Mouse (Mus musculus) megakaryocyte-erythroid progenitor cell, adult 5-6 weeks (primary cell): Measurements from ENCODE around the gene Hist1h1a. TPM values are rescaled to one million over a fixed set of nuclear protein-coding genes. Genes with fewer than 3 reads are reported as not detected.
A peak's percentile ranks its signal among the peaks of the same experiment; 100 is the strongest.
"Not testable (repeated sequence)": the region's sequence is repeated elsewhere in the genome, so short reads cannot be mapped to it uniquely, and the experiment has no call there.

Experiments
- ATAC-seq: replicated peaks from 2 replicates; pipeline ENCODE4 v1.8.0; 2016; ENCODE audit warnings: mild to moderate bottlenecking, inconsistent platforms; ENCODE audit not compliant: severe bottlenecking, poor library complexity, low FRiP score, low TSS enrichment
- total RNA-seq, 2 experiments: library from RNA; stranded (forward) in 1 of 2; stranded (reverse) in 1 of 2; fragments of 200-1000, 215-1000 nt in 1 of 2; fragments of >200 nt in 1 of 2; fragmentation: Nextera tagmentation in 1 of 2; gene quantifications; 2 replicates each; pipeline ENCODE4 v1.2.3; 2014 to 2017

Hist1h1a gene
- total RNA-seq (2014; fragmentation: Nextera tagmentation) (324 and 695 TPM in 2 replicates), total RNA-seq (2017) (1,816 and 2,974 TPM in 2 replicates)

DNA sequence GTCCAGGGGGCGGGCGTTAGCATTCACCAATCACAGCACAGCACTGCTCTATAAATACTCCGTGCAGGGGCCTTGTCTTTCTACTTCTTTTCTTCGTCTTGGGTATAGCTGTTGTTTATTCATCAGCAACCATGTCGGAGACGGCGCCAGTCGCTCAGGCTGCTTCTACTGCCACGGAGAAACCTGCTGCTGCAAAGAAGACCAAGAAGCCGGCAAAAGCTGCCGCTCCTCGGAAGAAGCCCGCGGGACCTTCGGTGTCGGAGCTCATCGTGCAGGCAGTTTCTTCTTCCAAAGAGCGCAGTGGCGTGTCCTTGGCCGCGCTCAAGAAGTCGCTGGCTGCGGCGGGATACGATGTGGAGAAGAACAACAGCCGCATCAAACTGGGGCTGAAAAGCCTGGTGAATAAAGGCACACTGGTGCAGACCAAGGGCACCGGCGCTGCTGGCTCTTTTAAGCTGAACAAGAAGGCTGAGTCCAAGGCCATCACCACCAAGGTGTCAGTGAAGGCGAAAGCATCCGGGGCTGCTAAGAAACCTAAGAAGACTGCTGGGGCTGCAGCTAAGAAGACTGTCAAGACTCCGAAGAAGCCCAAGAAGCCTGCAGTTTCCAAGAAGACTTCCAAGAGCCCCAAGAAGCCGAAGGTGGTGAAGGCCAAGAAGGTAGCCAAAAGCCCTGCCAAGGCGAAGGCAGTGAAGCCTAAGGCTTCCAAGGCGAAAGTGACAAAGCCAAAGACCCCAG lies at the start of gene Hist1h1a:
Hist1h1a (plus strand) TSS at position 81 of the 738 bp plus-strand sequence.
- peak; percentile 43 for ATAC-seq

DNA sequence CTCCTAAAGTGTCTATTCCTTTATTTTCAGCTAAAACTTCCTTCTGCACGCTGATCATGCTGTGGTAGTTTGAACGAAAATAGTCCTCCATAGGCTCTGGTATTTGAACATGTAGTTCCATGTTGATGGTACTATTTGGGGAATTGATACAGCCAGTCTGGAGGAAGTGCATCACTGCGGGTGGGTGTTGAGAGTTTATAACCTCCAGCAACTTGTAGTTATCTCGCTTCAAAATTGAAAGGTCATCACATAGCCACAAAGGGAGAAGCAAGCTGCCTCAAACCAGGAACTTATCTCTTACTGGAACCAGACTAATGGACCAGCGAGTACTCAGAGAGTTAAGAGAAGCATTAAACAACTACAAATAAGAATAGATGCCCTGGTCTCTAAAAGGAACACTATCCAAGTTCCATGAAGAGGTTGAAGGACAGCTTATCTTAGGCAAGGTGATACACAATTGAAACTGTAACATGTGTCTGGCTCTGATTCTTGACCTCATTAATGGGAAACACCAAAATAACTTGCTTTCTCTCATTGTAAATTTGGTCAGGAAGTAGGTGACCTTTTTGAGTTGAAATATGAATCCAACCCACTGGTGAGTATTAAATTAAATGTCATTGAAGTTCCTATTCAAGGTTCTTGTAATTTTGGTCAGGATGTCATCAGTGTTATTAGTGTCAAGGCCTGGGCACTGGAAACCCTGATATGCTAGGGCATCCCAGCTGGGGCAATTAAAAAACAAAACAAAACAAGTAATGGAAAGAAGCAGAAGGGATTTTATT lies 47.0 kb upstream of the Hist1h1a start:
- ATAC-seq = no peak

DNA sequence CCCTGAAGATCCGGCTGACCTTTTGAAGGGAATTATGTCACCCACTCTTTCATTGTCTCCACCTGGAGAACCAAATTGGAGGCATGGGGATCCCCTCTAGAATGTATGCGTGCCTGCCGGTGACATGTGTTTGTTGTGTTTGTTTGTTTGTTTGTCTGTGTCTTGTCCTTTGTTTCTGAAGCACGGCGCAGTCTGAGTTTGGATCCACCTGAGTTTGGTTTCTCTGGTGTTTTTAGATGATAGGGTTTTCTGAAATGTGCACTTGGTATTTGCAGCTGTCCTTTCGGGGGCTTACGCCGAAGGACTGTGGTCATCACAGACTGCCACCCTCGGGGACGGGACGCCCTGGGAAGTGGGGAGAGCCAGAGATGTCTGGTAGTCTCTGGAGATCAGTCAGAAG lies 46.3 kb upstream of the Hist1h1a start:
- no peak for ATAC-seq

DNA sequence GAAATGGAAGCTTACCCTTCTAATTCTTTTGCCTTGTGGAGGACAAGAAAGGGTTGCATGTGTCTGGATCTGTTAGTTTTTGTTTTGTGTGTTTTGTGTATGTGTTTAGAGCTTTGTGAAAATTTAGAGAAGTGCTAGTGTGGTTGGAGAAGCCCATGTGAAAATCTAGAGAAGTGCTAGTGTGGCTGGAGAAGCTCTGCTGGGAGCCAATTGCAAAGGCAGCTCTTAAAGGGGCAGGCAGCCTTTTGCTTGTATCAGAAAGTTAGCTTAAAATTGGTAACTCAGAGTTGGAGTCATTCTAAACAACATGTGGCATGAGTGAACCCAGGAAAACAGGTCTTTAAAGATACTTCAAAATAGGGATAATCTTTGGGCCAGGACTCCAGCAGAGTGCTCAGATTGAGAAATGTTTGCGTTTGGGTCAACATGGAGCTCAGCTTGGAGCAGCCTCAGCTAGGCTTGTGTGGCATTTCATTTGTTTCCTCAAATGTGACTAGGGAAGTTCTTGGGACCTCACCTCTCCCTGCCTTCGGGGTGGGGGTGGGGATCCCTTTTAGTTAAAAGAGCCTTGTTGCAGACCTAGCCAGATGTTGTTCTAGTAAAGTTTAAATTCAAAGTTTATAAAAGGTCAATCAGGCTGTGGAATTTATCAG lies 45.7 kb upstream of the Hist1h1a start:
- not testable (repeated sequence) for ATAC-seq

DNA sequence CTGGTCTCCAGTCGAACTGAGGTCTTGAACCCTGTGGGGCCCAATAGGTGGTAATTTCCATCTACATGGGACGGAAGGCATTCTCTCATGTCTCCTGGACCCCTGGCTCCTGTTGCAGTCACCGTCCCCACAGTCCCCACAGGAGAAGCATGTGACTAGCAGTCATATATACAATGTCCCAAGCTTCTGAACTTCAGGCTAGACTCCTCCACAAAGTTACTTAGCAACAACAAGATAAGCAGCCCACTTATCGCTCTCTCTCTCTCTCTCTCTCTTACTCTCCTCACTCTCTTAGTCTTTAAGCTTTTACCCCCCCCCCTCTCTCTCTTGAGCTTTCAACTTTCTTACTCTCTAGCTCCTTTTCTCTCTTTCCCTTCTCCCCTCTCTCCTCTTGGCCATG lies 39.2 kb upstream of the Hist1h1a start:
- peak; percentile 52; the same call in 1 of the 2 replicates for ATAC-seq

DNA sequence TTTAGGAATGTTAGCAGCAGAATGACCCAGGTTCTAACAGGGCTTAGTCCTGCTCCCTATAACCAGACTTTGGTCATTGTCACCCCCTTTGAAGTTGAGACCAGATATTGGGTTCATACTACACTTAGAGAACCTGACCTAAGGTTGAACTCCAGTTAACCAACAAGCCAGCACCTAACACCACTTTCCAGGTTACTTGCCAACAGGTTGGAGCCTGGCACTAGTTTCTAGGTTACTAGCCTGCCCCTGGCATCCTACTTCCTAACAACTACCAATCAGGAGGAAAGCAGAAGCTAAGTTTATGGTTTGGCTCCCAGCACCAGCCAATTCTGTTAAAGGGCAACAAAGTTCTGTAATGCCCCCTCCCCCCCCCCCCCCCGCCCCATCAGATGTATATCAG lies 38.3 kb upstream of the Hist1h1a start:
- ATAC-seq = no peak

DNA sequence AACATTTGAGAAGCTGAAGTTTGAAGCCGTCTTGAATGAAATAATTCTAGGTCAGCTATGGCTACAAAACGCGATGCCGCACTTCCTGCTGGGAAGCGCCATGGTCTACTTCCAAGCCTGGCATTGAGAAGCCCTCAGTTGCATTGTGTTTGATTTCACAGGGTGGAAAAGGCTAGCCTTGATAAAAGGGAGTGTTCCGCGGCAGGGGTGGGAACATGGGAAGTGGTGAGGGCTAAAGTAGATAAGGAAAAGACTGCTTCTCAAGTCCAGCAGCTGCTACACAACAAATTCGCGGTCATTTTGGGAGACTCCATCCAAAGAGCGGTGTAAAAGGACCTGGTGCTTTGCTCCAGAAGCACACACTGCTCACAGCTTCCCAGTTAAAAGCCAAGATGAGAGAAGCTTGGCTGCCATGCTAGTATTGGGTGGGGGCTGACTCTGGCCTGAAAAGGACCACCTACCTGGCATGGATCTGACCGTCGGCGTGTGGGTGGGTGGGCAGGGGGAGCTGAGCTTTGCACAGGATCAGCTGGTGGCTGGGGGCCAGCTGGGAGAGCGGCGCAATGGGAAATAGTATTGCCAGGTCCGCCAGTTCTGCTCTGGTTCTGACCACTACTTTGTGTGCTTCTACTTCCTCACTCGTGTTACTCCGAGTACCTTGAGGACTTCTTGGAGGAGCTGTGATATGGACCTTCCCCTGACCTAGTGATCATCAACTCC lies 34.8 kb upstream of the Hist1h1a start:
- ATAC-seq = no peak

DNA sequence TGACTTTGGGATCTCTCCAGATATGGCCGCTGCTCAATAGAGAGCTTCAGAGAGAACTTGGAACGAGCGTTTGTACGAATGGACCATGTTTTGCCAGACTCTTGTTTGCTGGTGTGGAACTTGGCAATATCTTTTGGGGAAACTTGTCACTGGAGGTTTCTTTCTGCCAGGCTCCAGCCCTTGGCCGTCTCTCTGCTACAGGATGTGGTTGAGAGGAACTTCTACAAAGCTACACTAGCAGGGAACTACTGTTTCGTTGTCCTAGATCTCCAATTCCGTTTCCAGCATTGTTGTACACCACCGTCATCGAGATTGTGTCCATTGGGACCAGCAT lies 34.3 kb upstream of the Hist1h1a start:
- no peak for ATAC-seq

DNA sequence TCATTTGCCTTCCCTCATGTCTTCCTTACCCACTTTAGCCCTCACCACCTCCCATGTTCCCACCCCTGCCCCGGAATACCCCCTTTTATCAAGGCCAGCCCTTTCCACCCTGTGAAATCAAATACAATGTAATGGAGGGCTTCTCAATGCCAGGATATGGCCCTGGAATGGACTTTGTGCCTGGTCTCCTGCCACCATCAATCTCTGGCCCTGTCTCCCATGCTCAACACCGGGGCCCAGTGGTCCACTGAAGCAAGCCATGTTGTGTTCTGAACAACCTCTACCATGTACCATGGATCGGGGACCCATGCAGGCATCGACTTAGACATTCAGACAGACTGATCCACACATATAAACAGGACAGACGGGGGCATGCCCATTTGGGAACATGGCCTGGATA lies 33.8 kb upstream of the Hist1h1a start:
- ATAC-seq = no peak

DNA sequence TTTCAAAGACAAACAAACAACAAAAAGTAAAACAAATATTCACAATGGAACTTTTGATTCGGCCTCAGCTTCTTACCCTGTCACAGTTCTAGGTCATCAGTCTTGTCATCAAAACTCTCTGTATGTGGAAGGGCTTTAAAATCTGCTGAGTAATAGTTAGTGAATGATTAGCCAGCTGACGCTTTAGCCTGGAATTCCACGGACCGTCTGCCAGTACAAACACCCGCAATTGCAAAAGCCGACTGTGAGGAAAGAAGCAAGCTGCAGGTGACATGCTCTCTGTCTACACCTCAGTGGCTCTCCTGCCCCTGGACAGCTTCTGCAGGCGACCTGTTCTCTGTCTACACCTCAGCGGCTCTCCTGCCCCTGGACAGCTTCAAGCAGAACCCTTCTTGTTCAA lies 33.0 kb upstream of the Hist1h1a start:
- ATAC-seq = no peak

DNA sequence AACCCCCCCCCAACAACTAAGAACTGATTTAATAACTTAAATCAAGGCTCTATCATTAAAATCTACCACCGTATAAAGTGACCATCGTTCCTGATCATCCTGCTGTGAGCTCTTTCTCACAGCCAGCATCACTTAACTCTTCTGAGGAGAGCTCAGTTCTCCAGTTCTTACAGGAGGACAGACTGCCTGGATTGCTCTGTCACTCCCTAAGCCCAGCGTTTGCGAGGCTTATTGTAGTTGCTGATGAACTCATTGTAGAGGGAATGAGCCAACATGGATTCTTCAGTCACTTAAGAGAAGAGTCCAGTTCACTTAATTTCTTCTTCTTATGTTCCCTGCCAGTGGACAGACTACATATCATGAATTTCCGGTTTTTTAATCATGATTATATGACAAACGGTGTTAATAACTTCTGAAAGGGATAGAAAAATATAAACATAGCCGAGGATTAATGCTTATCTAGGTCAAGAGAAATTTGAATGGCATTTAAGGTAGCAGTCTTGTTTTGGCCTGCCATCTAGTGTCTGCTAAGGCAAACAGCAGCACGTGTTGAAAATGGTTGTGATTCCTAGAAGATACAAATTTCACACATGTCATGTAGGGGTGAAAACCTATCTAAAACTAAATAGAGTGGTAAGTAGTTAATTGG lies 31.2 kb upstream of the Hist1h1a start:
- peak; percentile 75; the same call in 1 of the 2 replicates for ATAC-seq

DNA sequence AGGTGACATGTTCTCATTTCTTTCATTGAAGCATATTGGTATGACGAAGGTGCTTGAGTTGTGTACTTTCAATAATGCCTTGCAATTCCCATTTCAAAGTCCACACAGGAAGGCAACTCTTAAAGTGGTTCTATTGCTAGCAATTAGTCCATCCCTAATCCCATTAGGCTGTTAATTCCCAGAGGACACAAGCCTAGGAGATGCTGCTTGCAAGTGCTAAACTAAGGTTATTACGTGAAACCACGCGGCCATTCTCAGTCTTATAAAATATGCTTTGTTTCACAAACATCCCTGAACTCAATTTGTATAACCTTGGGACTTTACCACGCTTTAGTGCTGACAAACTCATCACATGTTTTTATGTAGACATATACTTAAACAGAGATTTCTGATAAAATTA lies 26.4 kb upstream of the Hist1h1a start:
- no peak for ATAC-seq

DNA sequence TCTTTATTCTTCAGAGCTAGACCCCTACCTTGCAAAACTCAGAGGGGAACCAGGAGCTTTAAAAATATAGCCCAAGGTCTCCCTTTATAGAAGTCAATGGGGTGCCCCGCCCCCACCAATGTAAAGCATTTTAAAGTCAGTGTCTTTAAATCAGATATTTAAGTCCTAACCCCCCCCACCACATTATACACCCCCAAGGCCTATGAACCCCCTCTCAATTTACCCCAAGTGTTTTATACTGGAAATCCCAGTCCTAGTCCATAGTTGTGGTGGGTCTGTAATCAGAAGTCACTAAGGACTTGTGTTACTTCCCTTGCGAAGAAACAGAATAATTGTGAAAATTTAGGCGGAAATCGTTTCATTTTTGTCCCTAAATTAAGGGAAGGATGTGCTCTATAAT lies 25.4 kb upstream of the Hist1h1a start:
- ATAC-seq = no peak

DNA sequence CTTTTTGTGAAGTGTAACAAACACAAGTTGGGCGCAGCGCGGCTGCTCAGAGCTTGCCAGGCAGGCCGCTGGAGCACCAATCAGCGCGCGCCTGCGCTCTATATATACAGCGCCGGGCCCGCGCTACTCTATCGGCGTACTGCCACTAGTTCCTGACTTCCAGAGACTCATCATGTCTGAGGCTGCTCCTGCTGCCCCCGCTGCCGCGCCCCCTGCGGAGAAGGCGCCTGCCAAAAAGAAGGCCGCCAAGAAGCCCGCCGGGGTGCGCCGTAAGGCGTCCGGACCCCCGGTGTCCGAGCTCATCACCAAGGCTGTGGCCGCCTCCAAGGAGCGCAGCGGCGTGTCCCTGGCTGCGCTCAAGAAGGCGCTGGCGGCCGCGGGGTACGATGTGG lies 24.8 kb upstream of the Hist1h1a start, which contains the start of gene Hist1h1c:
Hist1h1c (plus strand) TSS at position 132 of the 392 bp plus-strand sequence.
- peak; percentile 75 for ATAC-seq

DNA sequence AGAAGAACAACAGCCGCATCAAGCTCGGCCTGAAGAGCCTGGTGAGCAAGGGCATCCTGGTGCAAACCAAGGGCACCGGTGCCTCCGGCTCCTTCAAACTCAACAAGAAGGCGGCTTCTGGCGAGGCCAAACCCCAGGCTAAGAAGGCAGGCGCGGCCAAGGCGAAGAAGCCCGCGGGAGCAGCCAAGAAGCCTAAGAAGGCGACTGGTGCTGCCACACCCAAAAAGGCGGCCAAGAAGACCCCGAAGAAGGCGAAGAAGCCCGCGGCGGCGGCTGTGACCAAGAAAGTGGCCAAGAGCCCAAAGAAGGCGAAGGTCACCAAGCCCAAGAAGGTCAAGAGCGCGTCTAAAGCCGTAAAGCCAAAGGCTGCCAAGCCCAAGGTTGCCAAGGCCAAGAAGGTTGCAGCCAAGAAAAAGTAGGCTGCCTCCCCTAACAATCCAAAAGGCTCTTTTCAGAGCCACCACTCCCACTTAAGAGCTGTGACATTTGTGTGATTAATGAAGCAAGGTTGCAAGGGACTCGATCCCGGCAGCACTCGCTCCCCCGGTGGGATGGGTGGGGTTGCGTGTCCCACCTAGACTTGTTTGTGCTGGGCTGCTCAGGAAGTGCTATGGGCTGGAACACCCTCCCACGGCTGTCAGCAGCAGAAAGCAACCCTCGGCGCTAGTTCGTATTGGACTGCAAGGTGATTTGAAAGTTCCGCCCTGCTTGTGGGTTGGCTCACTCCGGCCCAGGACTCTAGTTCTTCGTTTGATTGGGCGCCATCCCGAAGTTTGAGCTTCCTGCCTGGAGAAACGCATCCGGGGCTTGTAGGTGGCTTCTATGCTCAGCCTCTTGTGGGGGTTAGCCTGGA lies 24.2 kb upstream of the Hist1h1a start:
- ATAC-seq = peak; percentile 81

DNA sequence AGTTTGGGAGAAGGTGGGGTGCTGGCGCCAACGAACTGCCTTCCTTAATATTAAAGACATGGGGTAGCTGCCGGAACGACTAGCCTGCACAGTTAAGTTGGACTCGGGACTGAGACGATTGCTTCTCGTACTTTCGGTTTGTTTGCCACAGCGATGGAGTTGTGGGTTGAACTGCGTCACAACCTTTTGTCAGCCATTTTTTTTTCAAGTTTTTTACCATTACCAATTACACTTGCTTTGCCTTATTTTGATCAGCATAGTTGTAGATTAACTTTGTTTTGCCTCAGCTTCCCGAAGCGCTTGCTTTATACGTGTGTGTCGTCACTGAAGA lies 23.6 kb upstream of the Hist1h1a start:
- no peak; the same call in 1 of the 2 replicates for ATAC-seq

DNA sequence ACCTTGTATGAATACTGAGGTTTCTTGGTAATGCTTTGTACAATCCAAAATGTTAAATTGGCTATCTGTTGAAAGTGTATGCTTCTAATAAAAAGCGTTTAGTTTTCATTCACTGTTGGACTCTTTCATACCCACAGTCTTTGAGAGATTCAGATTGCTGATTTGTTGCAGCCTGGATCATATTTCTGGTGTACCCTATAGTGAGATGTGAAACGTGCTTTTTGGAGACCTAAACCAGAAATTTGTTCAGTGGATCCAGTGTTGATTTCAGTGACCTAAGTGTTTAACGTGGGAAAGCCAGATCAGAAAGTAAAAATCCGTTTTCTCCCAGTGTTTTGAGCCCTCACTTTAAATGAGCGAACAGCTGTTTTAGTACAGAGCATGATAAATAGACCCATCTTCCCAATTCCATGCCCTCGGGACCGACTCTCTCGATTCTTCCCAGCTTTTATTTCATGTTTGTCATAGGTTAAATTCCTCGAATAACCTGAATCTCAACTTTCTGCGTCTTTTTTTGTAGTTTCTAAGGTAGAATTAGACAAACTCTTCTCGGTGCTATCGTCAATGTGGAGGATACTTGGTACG lies 23.1 kb upstream of the Hist1h1a start:
- no peak for ATAC-seq

DNA sequence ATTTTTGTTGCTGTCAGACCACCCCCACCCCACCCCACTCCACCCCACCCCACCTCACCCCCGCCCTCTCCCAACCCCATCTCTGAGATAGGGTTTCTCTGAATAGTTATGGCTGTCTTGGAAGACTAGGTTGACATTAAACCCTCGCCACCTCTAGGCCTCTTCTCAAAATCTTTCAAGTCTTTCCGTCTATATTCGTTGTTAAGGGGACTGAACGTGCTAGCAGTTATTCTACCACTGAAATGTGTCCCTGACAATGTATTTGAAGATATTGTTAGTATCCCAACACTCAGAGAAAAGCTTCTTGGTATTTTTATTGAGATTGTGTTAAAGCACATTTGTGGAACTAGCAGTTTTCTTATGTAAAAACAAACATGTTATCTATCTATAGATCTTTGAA lies 22.6 kb upstream of the Hist1h1a start:
- ATAC-seq = no peak
